Mouse (Mus musculus) embryonic facial prominence, embryonic 13.5 days (tissue): ENCODE measurements around the gene Supt3. TPM values are rescaled to one million over a fixed set of nuclear protein-coding genes. Genes with fewer than 3 reads are reported as not detected.

Experiments
- ATAC-seq: fragments of 200-750 bp; cut with Nextera tagmentation; 2 replicates; pipeline ENCODE4 v1.8.0; 2017; ENCODE audit warnings: low read depth; ENCODE audit not compliant: insufficient number of reproducible peaks, insufficient read depth, low FRiP score, low TSS enrichment
- H3K27ac ChIP-seq: fragments of 300-500 bp; sonication (generic); 2 replicates; pipeline ENCODE4 v1.5.1; 2015; ENCODE audit warnings: moderate library complexity, mild to moderate bottlenecking, inconsistent platforms
- H3K27me3 ChIP-seq: fragments of 300-500 bp; sonication (generic); 2 replicates; pipeline ENCODE4 v1.6.1; 2015; ENCODE audit warnings: mild to moderate bottlenecking, inconsistent platforms
- H3K36me3 ChIP-seq: fragments of 300-500 bp; sonication (generic); 2 replicates; pipeline ENCODE4 v1.6.1; 2015; ENCODE audit warnings: mild to moderate bottlenecking, inconsistent platforms
- H3K4me1 ChIP-seq: fragments of 300-500 bp; sonication (generic); 2 replicates; pipeline ENCODE4 v1.6.1; 2015; ENCODE audit warnings: inconsistent platforms
- H3K4me2 ChIP-seq: fragments of 300-500 bp; sonication (generic); 2 replicates; pipeline ENCODE4 v1.6.1; 2015; ENCODE audit warnings: moderate library complexity, mild to moderate bottlenecking, inconsistent platforms
- H3K4me3 ChIP-seq: fragments of 300-500 bp; sonication (generic); 2 replicates; pipeline ENCODE4 v1.5.1; 2015; ENCODE audit warnings: mild to moderate bottlenecking, inconsistent platforms
- H3K9ac ChIP-seq: fragments of 300-500 bp; sonication (generic); 2 replicates; pipeline ENCODE4 v1.6.1; 2015; ENCODE audit warnings: mild to moderate bottlenecking, inconsistent platforms
- H3K9me3 ChIP-seq: fragments of 300-500 bp; sonication (generic); 2 replicates; pipeline ENCODE4 v1.6.1; 2016; ENCODE audit warnings: inconsistent platforms
- WGBS: fragments of 180-500 bp; shearing (Covaris S2); methylation state at CpG from one replicate; pipeline ENCODE4 v1.1.7; 2015; ENCODE audit warnings: mixed read lengths; 5-methylcytosine and 5-hydroxymethylcytosine counted together
- polyA plus RNA-seq: library from polyadenylated mRNA; unstranded; fragments of >200 nt; fragmentation: Nextera tagmentation; extraction: Ambion mirVana; gene quantifications from 2 replicates; pipeline ENCODE4 v1.2.1, GENCODE M21; 2015

Gene Supt3
- polyA plus RNA-seq, 1 experiment from 2014 or later, result 25.4 TPM

DNA sequence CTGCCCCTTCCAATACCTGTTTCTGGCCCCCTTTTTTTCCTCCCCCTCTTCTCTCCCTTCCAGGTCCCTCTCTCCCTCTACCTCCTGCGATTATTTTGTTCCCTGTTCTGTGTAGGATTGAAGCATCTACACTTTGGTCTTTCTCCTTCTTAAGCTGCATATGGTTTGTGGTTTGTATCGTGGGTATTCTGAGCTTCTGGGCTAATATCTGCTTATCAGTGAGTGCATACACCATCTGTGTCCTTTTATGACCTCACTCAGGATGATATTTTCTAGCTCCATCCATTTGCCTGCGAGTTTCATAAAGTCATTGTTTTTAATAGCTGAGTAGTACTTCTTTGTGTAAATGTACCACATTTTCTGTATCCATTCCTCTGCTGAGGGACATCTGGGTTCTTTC lies 52.6 kb downstream of the Supt3 start:
- no peak overlapping the region for H3K27ac ChIP-seq
- no peak overlapping the region for H3K4me3 ChIP-seq
- H3K9ac ChIP-seq, result no peak overlapping the region
- ATAC-seq, result no peak
- no peak overlapping the region for H3K4me2 ChIP-seq
- 0 out of 2 replicates have a peak, but pooled peaks cover 4% of the 10 kb centered on the region for H3K4me1 ChIP-seq
- 80% methylated on average over 3 of the region's 3 CpGs for WGBS
- no peaks in the 10 kb centered on the region for H3K27me3 ChIP-seq
- no peaks in the 10 kb centered on the region for H3K9me3 ChIP-seq
- H3K36me3 ChIP-seq, result no peaks in the 10 kb centered on the region

DNA sequence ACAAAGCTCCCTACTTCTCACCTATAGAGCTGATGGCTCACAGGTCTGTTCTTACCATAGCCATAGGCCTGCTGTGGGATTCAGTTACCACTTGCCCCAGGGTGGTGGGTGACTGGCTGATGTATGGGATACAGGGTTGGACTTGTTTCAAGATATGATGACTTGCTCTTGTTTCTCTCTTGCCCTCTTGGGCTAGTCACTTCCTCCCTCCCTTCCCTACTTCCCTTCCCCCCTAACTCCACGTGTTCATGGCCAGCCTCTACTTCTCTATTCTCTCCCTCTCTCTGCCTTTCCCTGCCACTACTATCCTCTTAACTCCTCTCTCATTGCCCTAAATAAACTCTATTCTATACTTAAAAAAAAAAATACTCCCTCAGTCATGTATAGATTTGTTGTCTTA lies 54.2 kb downstream of the Supt3 start:
- ATAC-seq, result no peak
- 71% methylated on average over 1 of the region's 1 CpGs for WGBS
- Histone ChIP-seq H3K9ac (no peak overlapping the region), H3K9me3 (no peaks in the 10 kb centered on the region), H3K4me3 (no peak overlapping the region), H3K36me3 (no peaks in the 10 kb centered on the region), H3K27me3 (no peaks in the 10 kb centered on the region), H3K4me2 (no peak overlapping the region), H3K4me1 (0 out of 2 replicates have a peak, but pooled peaks cover 4% of the 10 kb centered on the region), H3K27ac (no peak overlapping the region)

DNA sequence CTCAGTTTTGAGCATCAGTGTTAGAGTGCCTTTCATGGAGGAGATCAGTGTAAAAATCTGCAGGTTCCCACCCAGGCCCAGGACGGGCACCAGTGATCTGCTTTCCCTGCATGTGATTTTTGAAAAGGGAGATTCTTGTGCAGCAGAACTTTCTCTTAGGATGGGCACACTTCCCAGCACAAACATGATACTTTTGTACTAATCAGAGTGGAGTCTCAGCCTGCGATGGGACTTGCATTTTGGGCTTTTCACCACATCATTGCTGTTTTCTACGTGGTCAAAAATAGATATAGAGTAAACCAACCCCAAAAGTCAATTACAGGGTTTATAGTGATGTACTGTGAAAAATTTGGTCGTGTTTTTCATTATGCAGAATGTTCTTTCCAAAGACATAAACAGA lies 65.2 kb downstream of the Supt3 start:
- Histone ChIP-seq H3K36me3 (no peaks in the 10 kb centered on the region), H3K9ac (no peak overlapping the region), H3K27me3 (no peaks in the 10 kb centered on the region), H3K9me3 (no peaks in the 10 kb centered on the region), H3K4me3 (no peak overlapping the region), H3K27ac (no peak overlapping the region), H3K4me2 (no peak overlapping the region), H3K4me1 (peaks cover 12% of the 10 kb centered on the region)
- WGBS, result 35% methylated on average over 4 of the region's 4 CpGs
- no peak for ATAC-seq

DNA sequence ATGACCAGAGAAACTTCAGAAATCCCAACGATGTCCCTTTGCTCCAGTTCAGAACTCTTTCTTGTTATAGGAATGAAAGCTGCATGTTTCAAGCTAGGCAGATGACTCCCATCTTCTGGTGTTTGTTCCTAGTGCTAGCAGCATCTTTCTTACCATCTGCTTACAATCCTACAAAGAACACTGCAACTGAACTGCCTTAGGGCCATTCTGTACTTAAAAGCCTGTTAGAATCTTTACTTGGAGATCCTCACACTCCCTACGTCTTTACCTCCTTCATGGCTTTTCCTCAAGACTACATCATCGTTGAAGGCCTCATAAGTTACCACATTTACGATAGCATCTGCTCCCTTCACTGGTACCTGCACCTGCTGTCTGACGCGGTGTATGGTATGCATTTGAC lies 86.2 kb downstream of the Supt3 start:
- ATAC-seq, result no peak
- WGBS, result 92% methylated on average over 6 of the region's 6 CpGs
- no peaks in the 10 kb centered on the region for H3K4me1 ChIP-seq
- H3K9ac ChIP-seq, result no peak overlapping the region
- H3K4me3 ChIP-seq, result no peak overlapping the region
- no peaks in the 10 kb centered on the region for H3K36me3 ChIP-seq
- no peaks in the 10 kb centered on the region for H3K9me3 ChIP-seq
- no peak overlapping the region for H3K27ac ChIP-seq
- no peak overlapping the region for H3K4me2 ChIP-seq
- H3K27me3 ChIP-seq, result no peaks in the 10 kb centered on the region

DNA sequence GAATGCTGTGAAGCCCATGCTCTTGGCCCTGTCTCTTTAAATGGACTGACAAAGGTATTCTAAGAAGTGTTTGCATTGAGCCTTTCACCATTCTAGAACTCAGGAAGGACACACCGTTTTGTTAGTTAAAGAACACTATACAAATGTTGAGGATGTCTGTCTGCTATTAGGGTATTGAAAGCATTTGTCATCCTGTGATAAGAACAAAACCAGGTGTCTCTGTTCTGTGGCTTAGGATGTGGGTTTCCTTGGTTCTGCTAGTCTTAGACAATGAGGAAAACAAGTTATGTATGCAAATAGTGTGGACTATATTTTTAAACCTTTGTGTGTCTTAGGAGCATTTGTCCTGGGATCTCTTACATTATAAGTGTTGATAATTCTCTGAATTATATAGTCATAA lies 116.6 kb downstream of the Supt3 start:
- Histone ChIP-seq H3K9ac (no peak overlapping the region), H3K4me1 (no peaks in the 10 kb centered on the region), H3K4me2 (no peak overlapping the region), H3K9me3 (no peaks in the 10 kb centered on the region), H3K27ac (no peak overlapping the region), H3K4me3 (no peak overlapping the region), H3K27me3 (no peaks in the 10 kb centered on the region), H3K36me3 (no peaks in the 10 kb centered on the region)
- 72% methylated on average over 1 of the region's 1 CpGs for WGBS
- ATAC-seq, result no peak

DNA sequence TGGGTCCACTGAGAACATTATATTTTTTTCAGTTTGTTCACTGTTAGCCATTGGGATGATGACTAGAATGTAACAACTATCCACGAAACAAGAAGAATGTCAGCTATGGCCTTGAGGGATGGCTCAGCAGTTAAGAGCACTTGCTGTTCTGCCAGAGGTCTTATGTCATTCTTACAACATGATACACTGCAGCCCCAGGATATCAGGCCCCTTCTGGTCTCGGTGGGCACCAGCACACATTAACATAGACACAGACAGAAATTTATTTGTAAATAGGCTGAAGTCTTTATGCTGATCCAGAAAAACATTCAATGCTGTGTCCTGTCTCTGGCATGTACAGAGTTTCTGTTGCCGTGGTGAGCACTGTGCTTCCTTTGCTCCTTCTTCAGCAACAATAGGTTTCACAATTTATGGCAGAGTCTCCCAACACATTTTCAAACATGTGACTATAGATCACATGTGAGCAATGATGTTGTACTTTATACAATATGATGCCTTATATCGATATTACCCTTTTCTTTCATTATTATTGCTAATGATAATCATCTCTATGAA lies 166.7 kb downstream of the Supt3 start:
- no peak overlapping the region for H3K4me3 ChIP-seq
- H3K4me2 ChIP-seq, result no peak overlapping the region
- no peaks in the 10 kb centered on the region for H3K27me3 ChIP-seq
- H3K4me1 ChIP-seq, result no peaks in the 10 kb centered on the region
- H3K9me3 ChIP-seq, result no peaks in the 10 kb centered on the region
- ATAC-seq, result no peak
- H3K27ac ChIP-seq, result no peak overlapping the region
- no peak overlapping the region for H3K9ac ChIP-seq
- WGBS, result 74% methylated on average over 4 of the region's 4 CpGs
- H3K36me3 ChIP-seq, result no peaks in the 10 kb centered on the region

DNA sequence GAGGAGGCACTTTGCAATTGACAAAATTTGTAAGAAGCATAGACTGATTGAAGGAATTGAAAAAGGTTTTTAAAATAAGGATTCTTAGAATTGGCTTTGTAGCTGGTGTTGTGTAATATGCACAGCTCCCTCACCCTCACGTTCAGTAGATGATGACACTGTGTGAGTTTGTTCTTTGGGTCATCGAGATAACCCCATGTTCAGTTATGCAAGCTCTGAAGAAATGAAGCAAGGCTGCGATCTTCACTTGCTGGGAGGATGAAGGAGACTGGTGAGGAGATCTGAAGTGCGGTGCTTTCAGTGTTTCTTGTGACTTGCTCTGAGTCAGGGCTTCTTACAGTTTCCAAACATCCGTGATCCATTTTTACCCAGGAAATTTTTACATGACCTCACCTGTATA lies 168.4 kb downstream of the Supt3 start:
- ATAC-seq, result no peak
- Histone ChIP-seq H3K27me3 (no peaks in the 10 kb centered on the region), H3K4me3 (no peak overlapping the region), H3K4me2 (no peak overlapping the region), H3K9ac (no peak overlapping the region), H3K4me1 (no peaks in the 10 kb centered on the region), H3K36me3 (no peaks in the 10 kb centered on the region), H3K27ac (no peak overlapping the region), H3K9me3 (no peaks in the 10 kb centered on the region)
- WGBS, result 91% methylated on average over 5 of the region's 5 CpGs

DNA sequence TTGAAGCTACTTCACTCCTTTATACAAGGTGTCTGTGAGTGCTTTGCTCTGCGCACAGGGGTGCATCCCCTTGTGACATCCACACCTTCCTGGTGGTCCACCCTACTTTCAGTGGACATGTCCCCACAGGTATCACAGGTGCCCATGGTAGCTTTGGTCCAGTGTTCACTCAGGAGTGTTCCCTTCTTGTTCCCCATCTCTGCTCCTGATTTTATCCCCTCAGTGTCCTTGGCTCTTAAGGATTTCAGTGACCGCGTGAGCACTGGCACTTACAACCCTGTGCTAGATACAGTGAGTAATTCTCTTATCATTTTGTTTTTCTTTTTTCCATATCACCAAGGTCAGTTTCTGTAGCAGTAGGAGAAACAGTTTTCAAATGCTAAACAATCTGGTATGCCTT lies 171.4 kb downstream of the Supt3 start:
- no peak for ATAC-seq
- no peak overlapping the region for H3K9ac ChIP-seq
- 98% methylated on average over 3 of the region's 3 CpGs for WGBS
- no peak overlapping the region for H3K4me2 ChIP-seq
- H3K4me3 ChIP-seq, result no peak overlapping the region
- no peak overlapping the region for H3K27ac ChIP-seq
- H3K4me1 ChIP-seq, result no peaks in the 10 kb centered on the region
- no peaks in the 10 kb centered on the region for H3K36me3 ChIP-seq
- no peaks in the 10 kb centered on the region for H3K27me3 ChIP-seq
- no peaks in the 10 kb centered on the region for H3K9me3 ChIP-seq

DNA sequence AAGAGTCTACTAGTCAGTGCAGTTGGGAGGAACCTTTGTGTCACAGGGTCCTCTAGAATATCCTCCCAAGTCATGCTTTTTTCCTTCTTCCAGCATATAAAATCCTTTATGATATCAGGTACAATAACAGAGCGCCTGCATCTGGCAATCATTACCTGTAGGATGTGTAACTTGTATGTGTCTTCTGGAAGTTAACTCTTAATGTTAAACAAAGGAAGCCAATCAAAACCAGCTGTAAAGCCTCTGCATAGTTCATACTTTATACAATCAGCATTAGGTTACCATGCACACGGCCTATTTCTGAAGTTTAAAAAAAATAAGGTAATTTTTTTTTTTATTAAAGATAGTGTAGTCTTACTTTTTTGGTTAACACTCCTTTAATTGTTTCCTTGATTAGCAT lies 179.7 kb downstream of the Supt3 start:
- no peak overlapping the region for H3K4me3 ChIP-seq
- no peaks in the 10 kb centered on the region for H3K27me3 ChIP-seq
- WGBS, result 31% methylated on average over 2 of the region's 2 CpGs
- peaks cover 12% of the 10 kb centered on the region; the same call in 1 of the 2 replicates for H3K4me1 ChIP-seq
- H3K36me3 ChIP-seq, result no peaks in the 10 kb centered on the region
- no peak overlapping the region for H3K27ac ChIP-seq
- no peak for ATAC-seq
- no peak overlapping the region for H3K9ac ChIP-seq
- H3K9me3 ChIP-seq, result no peaks in the 10 kb centered on the region
- H3K4me2 ChIP-seq, result no peak overlapping the region

DNA sequence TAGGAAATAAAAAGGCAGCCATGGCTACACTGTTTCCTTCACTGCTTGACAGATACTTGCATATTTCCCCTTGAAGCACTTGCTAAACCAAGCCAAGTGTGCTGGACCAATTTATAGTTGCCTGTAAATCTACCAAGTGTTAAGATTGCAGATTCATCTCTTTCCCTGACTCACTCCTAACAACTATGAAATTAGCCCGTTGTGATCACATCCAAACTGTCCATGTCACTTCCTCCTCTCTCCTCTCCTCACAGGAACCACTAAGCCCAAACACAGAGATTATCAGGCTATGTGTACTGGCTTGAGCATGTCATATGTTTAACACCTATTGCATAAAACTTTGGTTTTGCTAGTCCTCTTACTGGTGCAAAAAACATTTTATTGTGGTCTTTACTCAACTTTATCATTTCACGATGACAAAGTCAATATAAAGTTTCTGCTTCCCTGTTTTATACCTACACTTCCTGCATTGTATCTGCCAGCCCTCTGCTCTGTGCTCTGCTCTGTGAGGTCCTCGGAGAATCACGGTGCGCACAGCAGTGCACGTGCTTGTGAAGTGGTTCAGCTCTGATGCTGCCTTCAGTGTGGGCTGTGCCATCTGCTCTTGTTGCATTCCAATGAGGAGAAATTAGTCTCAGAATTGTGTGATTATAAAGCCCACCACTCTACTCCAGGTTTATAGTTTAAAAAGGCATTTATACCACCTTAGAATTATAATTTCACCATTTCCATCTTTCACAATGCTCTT lies 186.3 kb downstream of the Supt3 start:
- Histone ChIP-seq H3K4me1 (no peaks in the 10 kb centered on the region), H3K36me3 (no peaks in the 10 kb centered on the region), H3K4me3 (no peak overlapping the region), H3K9me3 (no peaks in the 10 kb centered on the region), H3K9ac (no peak overlapping the region), H3K27me3 (no peaks in the 10 kb centered on the region), H3K27ac (no peak overlapping the region), H3K4me2 (no peak overlapping the region)
- ATAC-seq, result no peak
- 61% methylated on average over 6 of the region's 6 CpGs for WGBS

DNA sequence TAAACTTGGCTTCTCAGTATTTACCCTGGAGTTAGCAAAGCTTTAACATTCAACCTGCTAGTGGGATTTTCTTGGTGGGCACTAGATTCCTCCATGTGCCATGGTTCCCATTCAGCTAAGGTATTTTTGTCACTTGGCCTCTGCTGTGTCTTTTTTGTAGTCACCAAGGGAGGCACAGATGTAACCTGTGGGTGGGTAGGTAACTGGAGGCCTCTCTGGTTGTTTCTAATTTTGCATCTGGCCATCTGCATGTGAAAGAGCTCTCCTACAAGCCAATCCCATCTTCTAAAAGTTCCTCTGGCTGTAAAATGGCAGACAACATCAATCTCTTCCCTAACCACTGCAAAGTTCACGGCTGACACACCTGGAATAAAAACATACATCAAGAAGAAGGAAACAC lies 190.2 kb downstream of the Supt3 start:
- no peaks in the 10 kb centered on the region for H3K36me3 ChIP-seq
- H3K27me3 ChIP-seq, result no peaks in the 10 kb centered on the region
- H3K4me1 ChIP-seq, result peaks cover 4% of the 10 kb centered on the region; the same call in 1 of the 2 replicates
- H3K9me3 ChIP-seq, result no peaks in the 10 kb centered on the region
- H3K4me2 ChIP-seq, result no peak overlapping the region
- H3K9ac ChIP-seq, result no peak overlapping the region
- no peak for ATAC-seq
- no peak overlapping the region for H3K4me3 ChIP-seq
- no peak overlapping the region for H3K27ac ChIP-seq
- 80% methylated on average over 1 of the region's 1 CpGs for WGBS

DNA sequence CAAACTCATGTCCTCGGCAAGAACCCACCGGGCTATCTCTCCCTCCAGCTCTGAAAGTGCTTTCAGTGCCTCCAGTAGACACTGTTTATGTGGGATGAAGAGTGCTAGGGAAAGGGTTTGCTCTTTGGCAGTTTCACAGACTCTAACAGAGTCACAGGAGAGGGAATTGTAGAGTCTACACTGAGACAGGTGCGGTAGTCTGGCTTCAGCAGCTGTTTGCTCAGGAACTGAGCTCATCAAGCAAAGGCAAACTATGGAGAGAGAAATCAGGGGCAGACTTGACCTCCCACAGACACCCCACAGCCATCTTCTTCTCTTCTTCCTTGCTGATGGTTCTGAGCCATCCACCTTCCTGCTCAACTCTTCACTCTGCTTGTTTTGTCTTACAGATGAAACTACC lies 193.3 kb downstream of the Supt3 start:
- Histone ChIP-seq H3K27me3 (no peaks in the 10 kb centered on the region), H3K4me2 (no peak overlapping the region), H3K36me3 (no peaks in the 10 kb centered on the region), H3K4me3 (no peak overlapping the region), H3K27ac (no peak overlapping the region), H3K9ac (no peak overlapping the region), H3K4me1 (peaks cover 8% of the 10 kb centered on the region), H3K9me3 (no peaks in the 10 kb centered on the region)
- ATAC-seq, result no peak
- 93% methylated on average over 3 of the region's 3 CpGs for WGBS
